18 mouse cellular contexts compared by ENCODE assay signal in genomic region chr1:54691824-54692223, GRCm38 (mm10).
A peak's percentile ranks its signal among the peaks of the same experiment; 100 is the strongest.
DNase-seq lines count a peak whose midpoint lies in the region; ATAC-seq and TF ChIP-seq lines count a peak whose summit lies in the region.
"Had no signal": no experiment of that assay in that cellular context is flagged by ENCODE, and none has a peak within 500 bp of the region (broad histone marks: within the 10 kb centered on the region; RNA-seq: fewer than 3 reads in every experiment).

No protein-coding gene starts in this region.

- H3K79me2 ChIP-seq in MEL (ENCODE audit: control insufficient read depth, insufficient read depth, low read length, poor library complexity): no peaks in the 10 kb centered on the region

- TF ChIP-seq POLR2A in kidney, adult 2 months (IDR thresholded peaks at IDR 0.05; ENCODE audit: low read depth, low read length): no peak
- no peak for TF ChIP-seq POLR2A in MEL (IDR thresholded peaks at IDR 0.05; ENCODE audit: control insufficient read depth in 1 of 2, insufficient read depth in 1 of 2, low read depth in 1 of 2, low read length in 2 of 2, poor library complexity in 1 of 2)

- H3K9me3 ChIP-seq in kidney, embryonic 15.5 days (replicated peaks): no peaks in the 10 kb centered on the region
- H3K9me3 ChIP-seq in lung, postnatal 0 days (ENCODE audit: low read length): no peaks in the 10 kb centered on the region
- H3K9me3 ChIP-seq in MEL (replicated peaks; ENCODE audit: insufficient read depth, low read length): no peaks in the 10 kb centered on the region
- H3K9me3 ChIP-seq: embryonic facial prominence, embryonic 10.5 days; forebrain, embryonic 13.5 days; heart, embryonic 10.5 days had no signal

- no peak for DNase-seq in kidney, adult 2 months
- no peak for DNase-seq in lung, postnatal 0 days (ENCODE audit: low spot score)
- DNase-seq in lung, postnatal 25 days (ENCODE audit: low spot score): no peak
- DNase-seq in MEL (ENCODE audit: low read depth, low spot score): no peak
- DNase-seq in layer of hippocampus, adult 2 months (ENCODE audit: low spot score in 2 of 2): no peak
- DNase-seq: adrenal gland, postnatal 25 days; cerebellum, adult 2 months; cerebellum, postnatal 10 days; forebrain, postnatal 0 days; gastrocnemius, postnatal 14 days; heart, postnatal 14 days had no signal

- H3K4me1 ChIP-seq in kidney, adult 2 months (ENCODE audit: control insufficient read depth, insufficient read depth, low read length): no peaks in the 10 kb centered on the region; the same call in 1 of the 2 replicates
- H3K4me1 ChIP-seq in kidney, embryonic 15.5 days: no peaks in the 10 kb centered on the region
- H3K4me1 ChIP-seq in lung, postnatal 0 days (ENCODE audit: insufficient read depth, low read depth, low read length): no peaks in the 10 kb centered on the region
- H3K4me1 ChIP-seq in MEL (ENCODE audit: control insufficient read depth in 1 of 2, insufficient read depth in 2 of 2, low read length in 2 of 2): peaks cover 3 to 7% of the 10 kb centered on the region in 2 experiments; a peak in 3 of 4 replicates
- H3K4me1 ChIP-seq: embryonic facial prominence, embryonic 10.5 days had no signal

- H3K27ac ChIP-seq in kidney, adult 2 months (ENCODE audit: insufficient read depth, low read depth, low read length): peak overlapping the region; percentile 47; the same call in 1 of the 2 replicates
- no peak overlapping the region for H3K27ac ChIP-seq in kidney, embryonic 15.5 days
- 0 out of 2 replicates have a peak overlapping the region, but pooled peaks have one; percentile 0 for H3K27ac ChIP-seq in lung, postnatal 0 days (ENCODE audit: low read length)
- H3K27ac ChIP-seq in MEL (ENCODE audit: control insufficient read depth, low read depth, low read length): no peak overlapping the region
- no peak overlapping the region for H3K27ac ChIP-seq in layer of hippocampus, adult 2 months
- H3K27ac ChIP-seq: embryonic facial prominence, embryonic 10.5 days; forebrain, embryonic 13.5 days; heart, embryonic 10.5 days had no signal

- TF ChIP-seq RAD21 in MEL (IDR thresholded peaks at IDR 0.05; ENCODE audit: low read depth, low read length): no peak

- no peaks in the 10 kb centered on the region for H3K36me3 ChIP-seq in kidney, adult 2 months (ENCODE audit: control insufficient read depth, insufficient read depth, low read length)
- H3K36me3 ChIP-seq in kidney, embryonic 15.5 days: no peaks in the 10 kb centered on the region
- H3K36me3 ChIP-seq in lung, postnatal 0 days (ENCODE audit: insufficient read depth, low read length): 0 out of 2 replicates have a peak, but pooled peaks cover 6% of the 10 kb centered on the region
- H3K36me3 ChIP-seq in MEL (ENCODE audit: control insufficient read depth in 1 of 2, insufficient read depth in 2 of 2, low read length in 2 of 2): peaks cover 0 to 12% of the 10 kb centered on the region in 2 experiments; a peak in 2 of 4 replicates
- H3K36me3 ChIP-seq: embryonic facial prominence, embryonic 10.5 days; heart, embryonic 10.5 days had no signal

- H3K4me3 ChIP-seq in kidney, adult 2 months (ENCODE audit: insufficient read depth, low read depth, low read length): no peak overlapping the region
- no peak overlapping the region for H3K4me3 ChIP-seq in kidney, embryonic 15.5 days (replicated peaks)
- H3K4me3 ChIP-seq in lung, postnatal 0 days (ENCODE audit: low read depth, low read length): no peak overlapping the region
- no peak overlapping the region for H3K4me3 ChIP-seq in MEL (ENCODE audit: control insufficient read depth in 1 of 2, insufficient read depth in 1 of 2, low read depth in 2 of 2, low read length in 2 of 2)
- no peak overlapping the region for H3K4me3 ChIP-seq in layer of hippocampus, adult 2 months
- H3K4me3 ChIP-seq: embryonic facial prominence, embryonic 10.5 days; forebrain, embryonic 13.5 days; heart, embryonic 10.5 days had no signal

- no peak for ATAC-seq in kidney, embryonic 15.5 days (replicated peaks; ENCODE audit: low FRiP score)
- ATAC-seq in lung, postnatal 0 days: no peak
- ATAC-seq: activated CD4-positive, CD25-positive, alpha-beta regulatory T cell, adult 4 months; forebrain, embryonic 13.5 days; forebrain, postnatal 0 days; Patski had no signal

- no peak for TF ChIP-seq CTCF in kidney, adult 2 months (conservative IDR thresholded peaks at IDR 0.05; ENCODE audit: insufficient read depth, insufficient read length, low read depth, low read length)
- no peak for TF ChIP-seq CTCF in lung, postnatal 0 days (IDR thresholded peaks at IDR 0.05)
- TF ChIP-seq CTCF in MEL (IDR thresholded peaks at IDR 0.05 in 2 of 3, conservative IDR thresholded peaks at IDR 0.05 in 1 of 3; ENCODE audit: control insufficient read depth in 1 of 3, insufficient read depth in 1 of 3, low read depth in 2 of 3, low read length in 3 of 3, poor library complexity in 1 of 3, severe bottlenecking in 1 of 3): no peak
- no peak for TF ChIP-seq CTCF in layer of hippocampus, adult 2 months (conservative IDR thresholded peaks at IDR 0.05)

- H3K27me3 ChIP-seq in kidney, adult 2 months (replicated peaks; ENCODE audit: control insufficient read depth, insufficient read depth, low read length): no peaks in the 10 kb centered on the region
- H3K27me3 ChIP-seq in kidney, embryonic 15.5 days: no peaks in the 10 kb centered on the region
- H3K27me3 ChIP-seq in lung, postnatal 0 days (replicated peaks; ENCODE audit: insufficient read depth, low read length): no peaks in the 10 kb centered on the region
- no peaks in the 10 kb centered on the region for H3K27me3 ChIP-seq in MEL (ENCODE audit: control insufficient read depth in 1 of 2, insufficient read depth in 2 of 2, low read length in 2 of 2)
- H3K27me3 ChIP-seq: forebrain, embryonic 13.5 days; Patski had no signal

- H3K4me2 ChIP-seq in kidney, embryonic 15.5 days: no peak overlapping the region
- no peak overlapping the region for H3K4me2 ChIP-seq in lung, postnatal 0 days (replicated peaks; ENCODE audit: low read depth, low read length)
- H3K4me2 ChIP-seq: forebrain, embryonic 13.5 days; hindbrain, embryonic 14.5 days had no signal

- no peak for TF ChIP-seq EP300 in lung, postnatal 0 days (IDR thresholded peaks at IDR 0.05)
- no peak for TF ChIP-seq EP300 in MEL (IDR thresholded peaks at IDR 0.05; ENCODE audit: low read depth in 1 of 2, low read length in 2 of 2)

- H3K9ac ChIP-seq in kidney, embryonic 15.5 days: no peak overlapping the region
- H3K9ac ChIP-seq in lung, postnatal 0 days (replicated peaks; ENCODE audit: low read depth): no peak overlapping the region
- H3K9ac ChIP-seq in MEL (ENCODE audit: control insufficient read depth, low read depth, low read length, poor library complexity, severe bottlenecking): no peak overlapping the region
- H3K9ac ChIP-seq: forebrain, embryonic 13.5 days; forebrain, postnatal 0 days; hindbrain, embryonic 14.5 days had no signal

TF ChIP-seq in MEL, 35 proteins besides CTCF, POLR2A, EP300 and RAD21:
- no peak for TF ChIP-seq MAZ (IDR thresholded peaks at IDR 0.05; ENCODE audit: low read depth, low read length)
- no peak for TF ChIP-seq ELF1 (IDR thresholded peaks at IDR 0.05; ENCODE audit: low read depth, low read length)
- peak; percentile 77 for TF ChIP-seq MAFK (IDR thresholded peaks at IDR 0.05; ENCODE audit: borderline replicate concordance, low read depth, low read length)
- TF ChIP-seq BHLHE40 (IDR thresholded peaks at IDR 0.05; ENCODE audit: borderline replicate concordance, low read depth, low read length): no peak

Comparison
In these comparisons a context has a peak if more than half of its experiments do, and no peak if none do; other contexts are left out.
1. H3K27ac ChIP-seq: peak in kidney, adult 2 months (single experiment) and lung, postnatal 0 days (single experiment); none in kidney, embryonic 15.5 days (single experiment), MEL (single experiment) and layer of hippocampus, adult 2 months (single experiment).